Mouse (Mus musculus) brain, embryonic 14.5 days (tissue): Measurements from ENCODE around the gene Cryaa.

ENCODE experiments used
- CTCF ChIP-seq: fragments of 200-500 bp; IDR thresholded peaks from 2 replicates; pipeline ENCODE4 v1.5.1; 2012; ENCODE audit warnings: inconsistent platforms, mild to moderate bottlenecking, moderate library complexity, borderline replicate concordance; ENCODE audit not compliant: insufficient read depth, insufficient read length; ENCODE audit errors: extremely low read depth
- POLR2A ChIP-seq: fragments of 200-500 bp; IDR thresholded peaks from 2 replicates; pipeline ENCODE4 v1.6.1; 2012; ENCODE audit warnings: mild to moderate bottlenecking, inconsistent platforms, borderline replicate concordance; ENCODE audit not compliant: poor library complexity, insufficient read depth, insufficient read length, severe bottlenecking; ENCODE audit errors: extremely low read depth

DNA sequence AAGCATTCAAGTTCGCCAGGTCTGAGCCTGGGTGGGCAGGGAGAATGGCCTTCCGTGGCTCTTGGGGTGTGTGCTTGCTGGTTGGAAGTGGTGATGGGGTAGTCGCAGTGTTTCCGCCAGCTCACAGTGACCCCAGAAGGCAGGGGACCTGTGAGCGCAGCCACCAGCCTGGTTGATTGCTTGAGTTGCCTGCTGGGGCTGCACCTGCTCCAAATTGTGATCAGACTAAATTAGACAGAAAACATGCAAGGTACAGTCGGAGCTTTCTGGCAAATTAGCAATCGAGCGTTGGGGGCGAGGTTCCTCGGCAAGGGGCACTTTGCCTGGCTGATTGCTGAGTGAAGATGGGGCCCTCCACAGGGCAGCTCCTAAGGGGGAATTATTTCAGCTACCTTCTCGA, 20.7 kb downstream of the Cryaa start:
- no peak for TF ChIP-seq CTCF
- no peak for TF ChIP-seq POLR2A
